ENCODE assay signal across 29 mouse cellular contexts in the genomic region with DNA sequence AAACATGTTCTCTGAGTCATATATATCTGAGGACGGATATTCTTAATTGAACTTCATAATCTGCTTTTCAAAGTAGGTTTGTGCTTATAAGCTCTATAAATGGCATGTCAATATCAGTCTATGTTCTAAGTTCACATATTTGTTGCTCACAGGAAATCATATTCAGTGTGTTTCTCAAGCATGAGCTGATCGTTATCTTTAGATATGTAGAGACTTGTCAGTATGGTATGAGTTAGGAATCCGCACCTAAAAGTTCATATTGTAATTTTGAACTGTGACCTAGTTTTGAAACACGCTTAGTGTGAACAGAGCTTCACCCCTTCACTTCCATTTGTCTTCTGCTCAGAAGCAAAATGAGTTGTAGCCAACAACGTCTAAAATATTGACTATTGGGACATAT.
"Had no signal": no experiment of that assay in that cellular context is flagged by ENCODE, and none has a peak within 500 bp of the region (broad histone marks: within the 10 kb centered on the region; RNA-seq: fewer than 3 reads in every experiment).

No protein-coding gene starts in this region.

- H3K4me3 ChIP-seq: embryonic facial prominence, embryonic 10.5 days; embryonic facial prominence, embryonic 12.5 days; embryonic facial prominence, embryonic 13.5 days; embryonic facial prominence, embryonic 15.5 days; erythroblast, embryonic 14.5 days; forebrain, embryonic 10.5 days; forebrain, embryonic 12.5 days; forebrain, embryonic 13.5 days; forebrain, embryonic 15.5 days; gastrocnemius, adult 2 months; heart, adult 2 months had no signal

- H3K27ac ChIP-seq: embryonic facial prominence, embryonic 10.5 days; embryonic facial prominence, embryonic 12.5 days; embryonic facial prominence, embryonic 13.5 days; embryonic facial prominence, embryonic 15.5 days; forebrain, embryonic 10.5 days; forebrain, embryonic 12.5 days; forebrain, embryonic 13.5 days; forebrain, embryonic 15.5 days; gastrocnemius, adult 2 months; heart, adult 2 months had no signal

- DNase-seq: cerebellum, adult 2 months; cerebellum, adult 8-10 months; cerebellum, adult 9-10 months; cerebellum, adult 9-11 months; cerebellum, postnatal 10 days; cerebellum, postnatal 14 days; cerebellum, postnatal 25 days; cerebellum, postnatal 36 days; embryo, embryonic 11 days; forebrain, postnatal 0 days; gastrocnemius, adult 2 months; gastrocnemius, postnatal 10 days; gastrocnemius, postnatal 14 days; gastrocnemius, postnatal 25 days; gastrocnemius, postnatal 36 days; heart, adult 11 months; heart, adult 18-20 months; heart, adult 2 months had no signal

- H3K9me3 ChIP-seq: embryonic facial prominence, embryonic 10.5 days; embryonic facial prominence, embryonic 12.5 days; embryonic facial prominence, embryonic 13.5 days; embryonic facial prominence, embryonic 15.5 days; forebrain, embryonic 10.5 days; forebrain, embryonic 12.5 days; forebrain, embryonic 13.5 days; forebrain, embryonic 15.5 days had no signal

- ATAC-seq: forebrain, embryonic 13.5 days; forebrain, embryonic 14.5 days; forebrain, embryonic 15.5 days; forebrain, embryonic 16.5 days; forebrain, postnatal 0 days had no signal

- H3K9ac ChIP-seq: embryonic facial prominence, embryonic 12.5 days; embryonic facial prominence, embryonic 13.5 days; embryonic facial prominence, embryonic 15.5 days; forebrain, embryonic 12.5 days; forebrain, embryonic 13.5 days; forebrain, embryonic 15.5 days; forebrain, postnatal 0 days had no signal

- H3K27me3 ChIP-seq: embryonic facial prominence, embryonic 12.5 days; embryonic facial prominence, embryonic 13.5 days; embryonic facial prominence, embryonic 15.5 days; forebrain, embryonic 12.5 days; forebrain, embryonic 13.5 days; forebrain, embryonic 15.5 days had no signal

- H3K4me1 ChIP-seq: embryonic facial prominence, embryonic 10.5 days; embryonic facial prominence, embryonic 12.5 days; embryonic facial prominence, embryonic 15.5 days; forebrain, embryonic 10.5 days; forebrain, embryonic 12.5 days; forebrain, embryonic 13.5 days; forebrain, embryonic 15.5 days had no signal

- H3K4me2 ChIP-seq: embryonic facial prominence, embryonic 12.5 days; embryonic facial prominence, embryonic 13.5 days; embryonic facial prominence, embryonic 15.5 days; forebrain, embryonic 12.5 days; forebrain, embryonic 13.5 days; forebrain, embryonic 15.5 days had no signal

- H3K36me3 ChIP-seq: embryonic facial prominence, embryonic 10.5 days; embryonic facial prominence, embryonic 12.5 days; embryonic facial prominence, embryonic 13.5 days; embryonic facial prominence, embryonic 15.5 days; forebrain, embryonic 10.5 days; forebrain, embryonic 12.5 days; forebrain, embryonic 15.5 days had no signal
